Mouse (Mus musculus) neural tube, embryonic 15.5 days (tissue): ENCODE data around the gene Ptrh1. TPM values are rescaled to one million over a fixed set of nuclear protein-coding genes. Genes with fewer than 3 reads are reported as not detected.

Experiments
- ATAC-seq: fragments of 200-750 bp; cut with Nextera tagmentation; 2 replicates; pipeline ENCODE4 v1.8.0; 2017; ENCODE audit warnings: mild to moderate bottlenecking, moderate TSS enrichment, moderate library complexity; ENCODE audit not compliant: low FRiP score
- H3K27ac ChIP-seq: fragments of 300-500 bp; sonication (generic); replicated peaks from 2 replicates; pipeline ENCODE4 v1.5.1; 2015; ENCODE audit warnings: mild to moderate bottlenecking, inconsistent platforms
- H3K27me3 ChIP-seq: fragments of 300-500 bp; sonication (generic); replicated peaks from 2 replicates; pipeline ENCODE4 v1.6.1; 2015; ENCODE audit warnings: inconsistent platforms
- H3K36me3 ChIP-seq: fragments of 300-500 bp; sonication (generic); 2 replicates; pipeline ENCODE4 v1.6.1; 2015; ENCODE audit warnings: inconsistent platforms
- H3K4me1 ChIP-seq: fragments of 300-500 bp; sonication (generic); 2 replicates; pipeline ENCODE4 v1.6.1; 2015; ENCODE audit warnings: inconsistent platforms
- H3K4me2 ChIP-seq: fragments of 300-500 bp; sonication (generic); 2 replicates; pipeline ENCODE4 v1.6.1; 2015; ENCODE audit warnings: inconsistent platforms, mild to moderate bottlenecking, moderate library complexity
- H3K4me3 ChIP-seq: fragments of 300-500 bp; sonication (generic); replicated peaks from 2 replicates; pipeline ENCODE4 v1.5.1; 2015; ENCODE audit warnings: mild to moderate bottlenecking, inconsistent platforms
- H3K9ac ChIP-seq: fragments of 300-500 bp; sonication (generic); replicated peaks from 2 replicates; pipeline ENCODE4 v1.6.1; 2015; ENCODE audit warnings: mild to moderate bottlenecking, inconsistent platforms
- H3K9me3 ChIP-seq: fragments of 300-500 bp; sonication (generic); replicated peaks from 2 replicates; pipeline ENCODE4 v1.6.1; 2016; ENCODE audit warnings: inconsistent platforms
- WGBS: fragments of 180-500 bp; shearing (Covaris S2); methylation state at CpG from one replicate; pipeline ENCODE4 v1.1.7; 2015; ENCODE audit warnings: mixed read lengths; 5-methylcytosine and 5-hydroxymethylcytosine counted together
- polyA plus RNA-seq: library from polyadenylated mRNA; unstranded; fragments of >200 nt; fragmentation: Nextera tagmentation; extraction: Ambion mirVana; gene quantifications from 2 replicates; pipeline ENCODE4 v1.2.1, GENCODE M21; 2015

Gene Ptrh1
- polyA plus RNA-seq, 1 experiment from 2014 or later, result 6.1 TPM

DNA sequence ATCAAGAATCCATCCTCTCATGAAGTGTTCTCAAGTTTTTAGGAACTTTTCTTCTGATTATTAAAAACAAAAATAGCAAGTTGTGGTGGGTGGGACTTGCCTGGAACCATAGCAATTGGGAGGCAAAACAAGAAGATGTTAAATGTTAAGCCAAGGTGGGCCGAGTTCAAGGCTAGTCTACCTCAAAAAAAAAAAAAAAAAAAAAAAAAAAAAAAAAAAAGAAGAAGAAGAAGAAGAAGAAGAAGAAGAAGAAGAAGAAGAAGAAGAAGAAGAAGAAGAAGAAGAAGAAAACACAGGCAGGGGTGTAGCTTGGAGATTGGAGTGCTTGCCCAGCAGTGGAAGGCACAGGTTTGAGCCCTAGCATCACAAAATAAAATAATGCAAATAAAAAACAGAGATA, 49.2 kb downstream of the Ptrh1 start:
- peaks cover 22% of the 10 kb centered on the region for H3K36me3 ChIP-seq
- no peak overlapping the region for H3K4me3 ChIP-seq
- 94% methylated on average over 1 of the region's 1 CpGs for WGBS

DNA sequence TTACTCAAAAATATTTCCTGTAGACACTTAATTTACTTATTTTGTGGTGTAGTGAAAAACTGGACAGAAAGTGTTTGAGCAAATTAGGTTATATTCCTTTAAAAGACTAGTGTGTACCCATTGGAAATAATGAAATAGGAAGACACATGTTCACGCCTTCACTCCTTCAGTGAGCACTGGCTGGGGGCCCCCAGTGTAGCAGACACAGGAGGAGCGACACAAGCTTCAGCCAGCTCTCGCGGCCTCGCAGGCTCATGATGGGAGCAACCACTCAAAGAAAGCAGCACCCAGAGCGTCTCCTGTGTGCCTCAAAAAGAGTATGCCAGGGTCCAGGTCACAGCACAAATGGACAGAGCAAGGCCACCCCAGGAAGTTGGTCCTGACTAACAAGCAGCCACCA, 50.2 kb downstream of the Ptrh1 start:
- no peaks in the 10 kb centered on the region for H3K9me3 ChIP-seq
- no peak overlapping the region for H3K4me2 ChIP-seq
- 84% methylated on average over 6 of the region's 6 CpGs for WGBS
- peaks cover 12% of the 10 kb centered on the region for H3K36me3 ChIP-seq
- no peak overlapping the region for H3K4me3 ChIP-seq
- no peaks in the 10 kb centered on the region for H3K27me3 ChIP-seq
- no peak for ATAC-seq
- H3K9ac ChIP-seq, result no peak overlapping the region
- H3K4me1 ChIP-seq, result peaks cover 16% of the 10 kb centered on the region
- H3K27ac ChIP-seq, result no peak overlapping the region

More for the DNA sequence above, 49.2 kb downstream of the Ptrh1 start:
- Histone ChIP-seq H3K9ac (no peak overlapping the region), H3K27ac (no peak overlapping the region), H3K9me3 (no peaks in the 10 kb centered on the region), H3K4me2 (no peak overlapping the region), H3K4me1 (peaks cover 16% of the 10 kb centered on the region), H3K27me3 (no peaks in the 10 kb centered on the region)
- no peak for ATAC-seq

Other genes with a start within 250 kb of the Ptrh1 start
- gene Fam102a, start 240.5 kb upstream of the Ptrh1 start, polyA plus RNA-seq, result 6.7 and 7.0 TPM in 2 replicates
- gene Dpm2, start 204.9 kb upstream of the Ptrh1 start, polyA plus RNA-seq, result 141 and 147 TPM in 2 replicates
- gene Pip5kl1, start 201.0 kb upstream of the Ptrh1 start, polyA plus RNA-seq, result 16.3 and 17.8 TPM in 2 replicates
- gene 9430097D07Rik, start 200.1 kb upstream of the Ptrh1 start, polyA plus RNA-seq, result 0.59 and 0.99 TPM in 2 replicates
- gene St6galnac4, start 188.7 kb upstream of the Ptrh1 start, polyA plus RNA-seq, result 43.9 and 44.6 TPM in 2 replicates
- 13.5 and 14.4 TPM in 2 replicates for gene St6galnac6, start 176.1 kb upstream of the Ptrh1 start, polyA plus RNA-seq
- gene Ak1, start 154.0 kb upstream of the Ptrh1 start, polyA plus RNA-seq, result 88.5 and 103 TPM in 2 replicates
- 29.6 and 40.5 TPM in 2 replicates for gene Eng, start 129.2 kb upstream of the Ptrh1 start, polyA plus RNA-seq
- 19.3 and 20.6 TPM in 2 replicates for gene Fpgs, start 71.6 kb upstream of the Ptrh1 start, polyA plus RNA-seq
- gene Cdk9, start 62.7 kb upstream of the Ptrh1 start, polyA plus RNA-seq, result 63.0 and 82.4 TPM in 2 replicates
- gene Sh2d3c, start 54.7 kb upstream of the Ptrh1 start, polyA plus RNA-seq, result 50.1 and 51.5 TPM in 2 replicates
- gene 6330409D20Rik, start 34.8 kb upstream of the Ptrh1 start, polyA plus RNA-seq, result 2.9 and 3.6 TPM in 2 replicates
- 54.4 and 60.6 TPM in 2 replicates for gene Tor2a, start 18.6 kb upstream of the Ptrh1 start, polyA plus RNA-seq
- gene Ttc16, start 153 bp upstream of the Ptrh1 start, polyA plus RNA-seq, result 0.50 and 0.70 TPM in 2 replicates
- 1.1 and 2.1 TPM in 2 replicates for gene Cfap157, start 8.6 kb downstream of the Ptrh1 start, polyA plus RNA-seq
- 276 and 315 TPM in 2 replicates for gene Stxbp1, start 71.5 kb downstream of the Ptrh1 start, polyA plus RNA-seq
- 30.7 and 34.7 TPM in 2 replicates for gene Fam129b, start 100.3 kb downstream of the Ptrh1 start, polyA plus RNA-seq
- 104 and 116 TPM in 2 replicates for gene Rpl12, start 185.8 kb downstream of the Ptrh1 start, polyA plus RNA-seq
- 22.0 and 23.5 TPM in 2 replicates for gene Lrsam1, start 185.8 kb downstream of the Ptrh1 start, polyA plus RNA-seq
- 24.7 and 27.6 TPM in 2 replicates for gene Slc2a8, start 206.3 kb downstream of the Ptrh1 start, polyA plus RNA-seq